Mouse (Mus musculus): ENCODE measurements around the gene Ltn1. TPM values are rescaled to one million over a fixed set of nuclear protein-coding genes. Genes with fewer than 3 reads are reported as not detected.

The Ltn1 gene
- polyA plus RNA-seq, 1 experiment from 2014 or later = 35.8 TPM

GRCm38 (mm10) chr16:87329986-87330385 lies 102.4 kb downstream of the Ltn1 start:
- H3K9ac ChIP-seq = no peak overlapping the region
- H3K36me3 ChIP-seq (replicated peaks) = no peaks in the 10 kb centered on the region
- no peaks in the 10 kb centered on the region for H3K4me1 ChIP-seq
- H3K27me3 ChIP-seq = no peaks in the 10 kb centered on the region
- no peak overlapping the region for H3K4me2 ChIP-seq
- no peaks in the 10 kb centered on the region for H3K9me3 ChIP-seq
- H3K27ac ChIP-seq = no peak overlapping the region
- WGBS = 95% methylated on average over 3 of the region's 3 CpGs
- ATAC-seq (ENCODE audit: low FRiP score) = no peak
- H3K4me3 ChIP-seq (replicated peaks) = no peak overlapping the region

Other genes with a start within 250 kb of the Ltn1 start
- gene N6amt1, start 78.4 kb downstream of the Ltn1 start, polyA plus RNA-seq (2016; fragmentation: Nextera tagmentation; extraction: Ambion mirVana) = 16.2 and 16.5 TPM in 2 replicates
- gene Rwdd2b, start 8.0 kb upstream of the Ltn1 start, polyA plus RNA-seq (2016; fragmentation: Nextera tagmentation; extraction: Ambion mirVana) = 10.0 and 10.8 TPM in 2 replicates
- gene Usp16, start 22.1 kb upstream of the Ltn1 start, polyA plus RNA-seq (2016; fragmentation: Nextera tagmentation; extraction: Ambion mirVana) = 43.8 and 50.4 TPM in 2 replicates
- 529 and 541 TPM in 2 replicates for gene Cct8, start 63.3 kb upstream of the Ltn1 start, polyA plus RNA-seq (2016; fragmentation: Nextera tagmentation; extraction: Ambion mirVana)
- gene Map3k7cl, start 120.7 kb upstream of the Ltn1 start, polyA plus RNA-seq (2016; fragmentation: Nextera tagmentation; extraction: Ambion mirVana) = not detected in 2 replicates

Data from forebrain, embryonic 12.5 days (tissue).